Mouse (Mus musculus): ENCODE measurements at regions not wholly inside any gene's neighbourhood (a gene's known extent, or its start where the extent isn't known, plus 50 kb on each side); places are given as distances from the start of the nearest gene placed in this dataset.

DNA sequence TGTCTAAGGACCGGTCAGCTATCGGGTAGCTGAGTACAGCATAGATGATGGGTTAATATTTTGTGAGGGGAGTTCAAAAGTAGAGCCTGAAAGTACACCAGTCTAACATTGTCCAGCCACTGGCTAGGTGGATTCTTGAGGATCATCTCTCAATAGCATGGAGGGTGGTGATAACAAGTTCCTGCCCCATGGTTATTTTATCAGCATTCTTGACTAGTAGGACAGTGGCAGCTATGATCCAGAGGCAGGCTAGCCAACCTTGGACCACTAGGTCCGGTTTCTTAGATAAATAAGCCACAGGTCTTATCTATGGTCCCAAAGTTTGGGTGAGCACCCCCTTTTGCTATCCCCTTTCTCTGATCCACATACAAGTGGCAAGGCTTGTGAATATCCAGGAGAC lies 62.0 kb upstream of the Wdr75 start:
- TF ChIP-seq CTCF (IDR thresholded peaks at IDR 0.05; ENCODE audit: low read depth, low read length), result no peak
- TF ChIP-seq POLR2A (IDR thresholded peaks at IDR 0.05; ENCODE audit: insufficient read depth, low read length), result no peak
